Mouse (Mus musculus) thymus, adult 2 months (tissue): ENCODE data around the gene Ifitm1.

ENCODE experiments used
- CTCF ChIP-seq: fragments of 200-500 bp; IDR thresholded peaks from 2 replicates; pipeline ENCODE4 v1.5.1; 2012; ENCODE audit warnings: mild to moderate bottlenecking, control low read depth, low read length, moderate library complexity, borderline replicate concordance; ENCODE audit not compliant: control insufficient read depth, poor library complexity, insufficient read depth; ENCODE audit errors: extremely low read depth
- POLR2A ChIP-seq: fragments of 200-500 bp; IDR thresholded peaks from 2 replicates; pipeline ENCODE4 v1.6.1; 2012; ENCODE audit warnings: mild to moderate bottlenecking, low read length, control low read depth, moderate library complexity; ENCODE audit not compliant: control insufficient read depth, poor library complexity, insufficient read depth; ENCODE audit errors: extremely low read depth

GRCm38 (mm10) chr7:140949255-140949654, 17.8 kb upstream of the Ifitm1 start:
- TF ChIP-seq POLR2A (no peak), CTCF (no peak)
